Mouse (Mus musculus) gastrocnemius, postnatal 25 days (tissue): ENCODE results near the gene Wnt5b. TPM values are rescaled to one million over a fixed set of nuclear protein-coding genes. Genes with fewer than 3 reads are reported as not detected.

Source experiments
- DNase-seq: peaks from one replicate; pipeline ENCODE4 v3.0.0; 2022
- total RNA-seq, 2 experiments: library from RNA; stranded (reverse); gene quantifications; 1 replicate in 1 of 2; 2 replicates in 1 of 2; pipeline ENCODE4 v1.2.3; 2021

Wnt5b gene
- total RNA-seq, 2 experiments from 2014 or later = 0.88 to 1.1 TPM

DNA sequence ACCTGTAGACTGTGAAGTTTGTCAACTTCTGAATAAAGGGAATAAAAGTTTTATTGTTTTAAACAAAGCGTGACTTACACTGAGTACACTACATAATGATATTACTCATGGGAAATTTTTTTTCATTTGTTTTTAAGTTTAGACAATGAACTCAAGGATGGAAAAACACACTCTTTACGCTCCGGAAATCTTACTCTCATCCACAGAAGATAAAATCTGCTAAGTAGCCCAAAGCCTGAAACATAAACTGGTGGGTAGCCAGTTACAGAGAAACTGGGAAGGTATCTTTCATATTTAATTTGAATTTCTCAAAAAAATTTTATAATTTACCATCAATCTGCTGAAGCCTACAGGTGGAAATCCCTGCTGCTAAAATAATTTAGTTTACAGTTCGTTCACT lies 157.7 kb downstream of the Wnt5b start:
- no peak for DNase-seq

DNA sequence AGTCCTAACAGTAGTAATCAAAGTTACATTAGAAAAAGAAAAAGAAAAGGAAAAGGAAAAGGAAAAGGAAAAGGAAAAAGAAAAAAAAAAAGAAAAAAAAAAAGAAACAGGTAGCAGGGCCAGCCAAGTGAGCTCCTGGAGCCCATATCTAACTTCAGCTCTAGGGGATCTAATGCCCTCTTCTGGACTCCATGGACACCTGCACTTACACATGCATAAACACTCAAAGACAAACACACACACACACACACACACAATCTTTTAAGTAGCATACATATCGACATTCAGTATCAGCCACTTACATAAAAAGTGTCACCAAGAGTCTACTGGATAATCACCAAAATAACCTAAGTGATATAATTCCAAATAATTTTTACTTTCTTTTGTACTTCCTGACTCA lies 158.5 kb downstream of the Wnt5b start:
- DNase-seq = no peak

Other genes with a start within 250 kb of the Wnt5b start
- gene Lrtm2, start 213.6 kb downstream of the Wnt5b start, total RNA-seq = 1 to 10 TPM in 1 of 2 experiments, under 1 TPM in 1; 0.15 to 3.1 TPM
- gene Adipor2, start 126.6 kb downstream of the Wnt5b start, total RNA-seq = 10 to 100 TPM; 68.2 to 84.8 TPM
- 10 to 100 TPM in 1 of 2 experiments, 1 to 10 TPM in 1; 9.1 to 10.3 TPM for gene Fbxl14, start 64.7 kb downstream of the Wnt5b start, total RNA-seq